Mouse (Mus musculus) B cell, adult (primary cell): ENCODE measurements around the gene Tfap2d. TPM values are rescaled to one million over a fixed set of nuclear protein-coding genes. Genes with fewer than 3 reads are reported as not detected.

Source experiments
- total RNA-seq: library from RNA; stranded (reverse); gene quantifications from 4 replicates; pipeline ENCODE4 v1.2.4, GENCODE M21; 2023; ENCODE audit not compliant: inconsistent age

The Tfap2d gene
- not detected in 4 replicates for total RNA-seq

GRCm38 (mm10) chr1:19102631-19103030 is at the start of gene Tfap2d:
Gene Tfap2d, plus strand, starts transcription at chr1:19103022.

DNA sequence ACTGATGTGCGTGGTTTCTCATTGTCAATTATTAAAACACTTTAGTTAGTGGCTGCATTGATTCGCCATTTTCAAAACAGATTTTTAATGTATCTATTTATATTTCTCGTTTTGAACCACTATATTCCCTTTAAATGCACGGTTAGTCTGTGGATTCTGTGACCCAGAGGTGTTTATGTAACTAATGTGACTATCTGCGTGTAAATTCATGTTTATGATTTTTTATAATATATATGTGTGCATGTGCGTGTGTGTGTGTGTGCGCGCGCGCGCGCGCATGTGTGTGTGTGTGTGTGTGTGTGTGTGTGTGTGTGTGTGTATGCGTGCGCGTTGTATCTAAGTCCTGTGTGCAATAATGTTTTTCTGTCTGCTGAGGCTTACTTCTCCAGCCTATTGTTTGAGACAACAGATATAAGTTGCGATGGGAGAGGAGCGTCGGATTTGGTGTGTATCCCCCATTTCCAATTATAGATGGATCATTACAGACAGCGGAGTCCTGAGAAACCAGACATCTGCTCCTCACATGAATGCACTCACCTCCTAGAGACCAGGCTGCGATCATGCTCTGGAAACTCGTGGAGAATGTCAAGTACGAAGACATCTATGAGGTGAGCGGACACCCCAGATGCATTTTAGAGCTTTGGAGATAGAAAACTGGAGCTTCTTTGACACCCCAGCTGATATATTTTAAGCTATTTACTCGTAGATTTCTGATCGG is 106.0 kb downstream of the Tfap2d start, which contains the start of gene Tfap2b:
TSS of gene Tfap2b (plus strand) at position 274 of the 718 bp plus-strand sequence.

Other genes starting within 250 kb of the Tfap2d start
- not detected in 4 replicates for gene Tfap2b, start 105.9 kb downstream of the Tfap2d start, total RNA-seq